Mouse (Mus musculus): ENCODE results near the gene Nub1.

Nub1 gene

DNA sequence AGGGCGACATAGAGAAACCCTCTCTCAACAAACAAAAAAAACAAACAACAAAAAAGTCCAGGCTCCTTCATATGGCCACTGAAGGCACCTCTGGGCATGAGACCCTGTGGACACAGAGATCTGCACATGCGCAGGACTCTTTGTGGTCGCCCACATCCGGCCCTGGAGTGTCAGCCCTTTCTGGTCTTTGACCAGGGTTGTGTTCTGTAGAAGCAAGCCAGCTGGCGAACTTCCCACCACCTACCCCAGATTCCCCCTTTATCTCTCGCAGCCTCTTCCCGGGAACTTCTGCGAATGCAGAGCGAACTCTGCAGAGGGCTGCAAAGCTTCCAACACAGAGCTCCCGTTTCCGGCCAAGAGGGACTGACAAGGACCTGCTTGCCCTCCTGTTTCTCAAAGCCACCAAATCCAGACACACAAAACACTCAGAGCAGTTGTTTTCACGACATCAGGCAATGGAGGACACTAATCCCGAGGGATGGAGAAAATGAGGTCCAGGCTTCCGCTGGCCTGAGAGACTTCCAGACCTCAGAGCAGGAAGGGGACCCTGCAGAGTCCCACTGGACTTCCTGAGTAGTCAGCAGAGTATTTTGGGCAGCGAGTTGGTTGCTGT is 53.9 kb downstream of the Nub1 start:
- DNase-seq (ENCODE audit: low read depth in 1 of 2, low spot score in 2 of 2): no peak

DNA sequence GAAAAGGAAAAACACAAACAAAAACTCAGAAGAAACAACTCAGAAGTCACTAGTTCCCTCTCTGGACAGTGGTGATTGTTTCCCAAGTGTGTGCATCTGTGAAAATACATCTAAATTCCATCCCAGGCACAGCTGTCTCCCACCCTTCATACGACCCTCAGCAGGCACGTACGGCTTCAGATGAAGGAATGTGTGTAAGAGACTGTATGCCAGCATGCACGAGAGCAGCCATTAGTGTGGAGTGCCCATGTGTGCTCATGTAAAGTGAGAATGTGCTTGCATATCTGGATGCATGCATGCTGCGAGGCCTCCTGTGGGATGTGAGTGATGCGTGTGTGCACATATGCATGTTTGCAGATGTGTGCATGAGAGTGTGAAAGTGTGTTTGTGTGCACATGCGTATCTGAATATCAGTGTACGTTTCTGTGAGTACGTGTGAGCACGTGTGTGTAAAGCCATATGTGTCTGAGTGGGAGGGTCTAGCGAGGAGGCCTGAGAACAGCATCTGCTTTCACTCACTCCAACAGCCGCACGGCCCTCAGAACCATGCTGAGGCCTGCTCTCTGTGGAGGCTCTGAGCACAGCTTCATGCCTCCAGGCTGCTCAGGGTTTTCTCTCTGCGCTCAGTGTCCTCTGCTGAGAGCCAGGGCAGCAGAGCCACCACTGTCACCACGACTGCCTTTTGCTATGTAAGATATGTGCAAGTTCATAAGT is 56.0 kb downstream of the Nub1 start:
- DNase-seq (ENCODE audit: low read depth in 1 of 2, low spot score in 2 of 2): no peak

DNA sequence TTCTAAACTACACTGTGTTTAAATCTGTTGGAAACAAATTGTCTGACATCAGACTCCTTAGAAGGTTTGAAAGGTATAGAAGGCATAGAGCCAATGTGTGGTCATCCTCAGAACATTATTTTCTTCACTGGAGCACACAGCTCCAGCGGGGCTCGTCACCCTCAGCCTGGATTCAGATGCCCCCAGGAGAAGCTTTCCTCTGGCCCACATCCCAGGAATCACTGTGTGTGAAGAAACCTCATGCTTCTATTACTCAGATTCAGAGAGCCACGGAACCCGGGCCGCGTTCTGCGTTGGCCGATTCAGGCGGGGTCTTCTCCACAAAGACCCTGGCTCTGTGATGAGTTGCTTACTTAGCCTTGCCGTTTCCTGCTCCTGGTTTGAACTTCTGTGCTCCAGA is 58.6 kb downstream of the Nub1 start:
- DNase-seq (ENCODE audit: low read depth in 1 of 2, low spot score in 2 of 2): no peak

DNA sequence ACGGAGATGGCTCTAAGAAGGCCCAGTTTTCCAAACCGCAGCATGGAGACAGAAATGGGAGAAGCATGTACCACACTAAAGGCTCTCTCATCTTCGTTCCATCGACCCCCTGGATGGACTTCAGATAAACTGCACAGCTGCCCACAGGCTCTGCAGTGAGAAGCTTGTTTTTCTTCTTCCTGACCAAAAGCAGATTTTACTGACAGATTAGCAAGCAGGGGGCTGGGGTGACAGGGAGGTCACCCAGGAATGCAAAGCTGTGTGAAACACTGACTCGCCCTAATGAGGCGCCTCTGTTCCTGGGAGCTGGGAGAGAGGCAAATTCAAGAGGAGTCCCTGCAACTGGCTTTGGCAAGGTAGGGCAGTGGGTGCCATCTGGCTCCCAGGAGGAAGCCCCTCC is 62.2 kb downstream of the Nub1 start:
- no peak for DNase-seq (ENCODE audit: low read depth in 1 of 2, low spot score in 2 of 2)

DNA sequence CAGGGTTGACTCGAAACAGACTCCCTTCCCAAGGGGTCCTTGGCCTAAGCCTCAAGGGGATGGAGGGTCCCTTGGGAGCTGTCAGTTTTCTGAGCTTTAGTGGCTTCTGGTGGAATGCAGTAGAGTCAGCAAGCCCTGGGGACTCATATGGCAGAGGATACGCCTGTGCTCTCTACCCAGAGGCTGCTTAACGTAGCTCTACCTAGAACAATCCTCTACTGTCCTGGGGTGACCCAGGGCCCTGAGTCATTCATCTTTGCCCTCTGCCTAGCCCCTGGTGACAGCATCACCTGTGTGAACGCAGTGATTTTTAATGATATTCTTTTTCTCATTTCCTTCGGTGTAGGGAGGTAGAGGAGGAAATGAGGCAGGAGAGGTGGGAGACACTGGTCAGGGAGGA is 64.4 kb downstream of the Nub1 start:
- DNase-seq (ENCODE audit: low read depth in 1 of 2, low spot score in 2 of 2): no peak

DNA sequence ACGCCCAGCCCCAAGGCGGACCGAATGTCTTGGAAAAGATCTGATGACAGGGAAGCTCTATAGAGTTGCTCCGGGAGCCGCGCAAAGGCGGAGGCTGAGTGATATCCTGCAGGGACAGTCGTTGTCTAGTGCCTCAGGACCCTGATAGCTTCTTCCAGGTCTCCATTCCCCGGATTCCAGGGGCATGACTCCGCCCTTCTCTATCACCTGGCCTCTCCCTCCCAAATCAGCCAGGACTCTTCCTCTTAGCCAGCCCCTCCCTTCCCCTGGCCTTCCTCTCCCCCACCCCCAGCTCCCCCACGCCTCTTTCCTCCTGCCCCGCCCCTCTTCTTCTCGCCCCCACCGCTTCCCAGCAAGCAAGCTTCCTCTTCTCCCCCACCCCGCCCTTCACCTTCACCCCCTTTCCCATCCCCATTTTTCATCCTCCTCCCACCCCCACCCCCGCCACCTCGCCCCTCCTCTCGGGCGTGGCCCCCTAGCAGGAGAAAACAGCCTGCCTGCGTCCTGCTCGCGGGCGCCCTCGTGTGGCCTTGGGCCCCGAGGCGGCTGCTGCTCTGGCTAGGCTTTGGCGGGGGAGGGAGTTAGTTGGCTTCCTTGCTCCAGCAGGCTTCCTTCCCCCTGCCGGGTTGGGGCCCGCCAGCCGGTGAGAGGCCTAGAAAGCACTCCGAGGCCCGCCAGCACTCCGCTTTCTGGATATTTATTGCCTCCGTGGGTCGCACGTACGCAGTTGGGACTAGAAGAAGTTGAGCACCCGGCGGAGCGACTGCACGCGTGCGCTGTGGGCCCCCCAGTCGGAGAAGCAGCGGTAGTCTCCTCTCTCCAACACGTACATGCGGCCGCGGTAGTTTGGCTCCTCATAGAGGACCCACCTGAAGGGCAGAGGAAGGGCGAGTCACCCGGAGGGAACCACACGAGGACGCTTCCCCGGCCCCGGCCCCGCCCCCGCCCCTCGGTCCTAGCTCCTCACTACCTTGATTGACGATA is 65.3 kb downstream of the Nub1 start:
- peak; percentile 46 to 69 for DNase-seq (ENCODE audit: low read depth in 1 of 2, low spot score in 2 of 2)

DNA sequence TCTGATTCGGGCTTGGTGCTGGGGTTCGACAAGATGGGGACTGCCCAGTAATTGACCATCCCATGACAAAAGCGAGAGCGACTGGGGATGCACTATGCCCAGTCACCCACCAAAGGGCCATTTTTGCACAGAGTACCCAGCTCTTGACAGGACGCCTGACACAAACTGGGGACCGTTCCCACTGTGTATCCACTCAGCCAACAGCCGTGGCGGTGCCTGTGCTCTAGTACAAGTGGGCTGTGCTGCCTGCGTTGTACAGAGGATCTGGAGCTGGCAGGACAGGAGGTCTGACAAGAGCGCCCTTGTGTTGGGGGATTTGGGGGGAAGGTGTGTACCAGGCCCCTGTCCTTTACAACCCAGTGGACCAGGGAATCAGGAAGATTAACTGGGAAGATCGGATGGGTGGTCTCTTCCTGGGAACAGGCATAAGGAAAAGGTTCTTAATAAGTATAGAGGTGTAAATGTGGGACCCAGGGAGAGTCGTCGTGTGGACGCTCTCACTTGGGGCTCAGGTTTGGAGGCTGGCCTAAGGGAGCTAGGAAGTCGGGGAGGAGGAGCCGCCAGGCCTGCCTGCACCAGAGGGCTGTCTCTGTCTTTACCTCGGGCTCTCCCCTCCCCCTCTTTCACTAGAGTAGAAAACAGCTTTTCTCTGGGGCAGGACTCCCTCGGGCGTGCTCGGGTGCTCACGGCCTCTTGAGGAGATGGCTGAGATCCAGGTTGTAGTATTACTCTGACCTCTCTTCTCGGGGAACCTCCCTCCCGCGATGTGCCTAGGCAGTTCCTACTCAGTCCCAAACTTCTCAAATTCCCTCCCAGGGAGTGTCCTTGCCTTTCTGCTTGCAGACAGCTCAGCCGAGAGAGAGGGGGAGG is 66.2 kb downstream of the Nub1 start:
- DNase-seq (ENCODE audit: low read depth in 1 of 2, low spot score in 2 of 2): peak in 1 of 2 experiments; percentile 26

DNA sequence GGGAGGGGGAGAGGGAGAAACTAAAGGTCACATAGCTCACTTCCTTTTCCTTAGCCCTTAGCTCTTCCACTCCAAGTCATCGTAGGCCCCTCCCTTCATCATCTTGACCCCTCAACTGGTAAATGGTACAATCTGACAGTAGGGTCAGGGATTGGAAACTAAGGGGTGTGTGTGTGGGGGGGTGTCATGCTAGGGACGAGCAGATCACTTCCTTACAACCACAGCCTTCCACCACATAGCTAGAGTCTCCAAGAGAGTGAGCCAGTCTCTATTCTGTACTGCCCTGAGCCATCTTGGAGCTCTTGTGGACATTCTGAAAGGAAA is 66.8 kb downstream of the Nub1 start:
- DNase-seq (ENCODE audit: low read depth in 1 of 2, low spot score in 2 of 2): no peak

DNA sequence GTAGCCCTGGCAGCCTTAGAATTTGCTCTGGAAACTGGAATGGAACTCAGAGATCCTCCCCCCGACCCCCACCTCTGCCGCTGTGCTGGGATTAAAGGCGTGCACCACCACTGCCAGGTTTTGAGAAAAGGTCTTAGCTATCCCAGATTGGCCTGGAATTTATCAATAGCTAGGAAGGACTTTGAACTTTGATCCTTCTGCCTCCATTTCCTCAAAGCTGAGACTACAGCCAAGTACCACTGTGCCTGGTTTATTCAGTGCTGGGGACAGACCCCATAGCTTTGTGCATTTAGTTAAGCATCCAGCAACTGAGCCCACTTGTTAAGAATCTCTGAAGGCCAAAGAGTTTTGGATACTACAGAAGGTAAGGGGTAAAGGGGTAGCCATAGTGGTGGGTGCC is 71.6 kb downstream of the Nub1 start:
- DNase-seq (ENCODE audit: low read depth in 1 of 2, low spot score in 2 of 2): no peak

DNA sequence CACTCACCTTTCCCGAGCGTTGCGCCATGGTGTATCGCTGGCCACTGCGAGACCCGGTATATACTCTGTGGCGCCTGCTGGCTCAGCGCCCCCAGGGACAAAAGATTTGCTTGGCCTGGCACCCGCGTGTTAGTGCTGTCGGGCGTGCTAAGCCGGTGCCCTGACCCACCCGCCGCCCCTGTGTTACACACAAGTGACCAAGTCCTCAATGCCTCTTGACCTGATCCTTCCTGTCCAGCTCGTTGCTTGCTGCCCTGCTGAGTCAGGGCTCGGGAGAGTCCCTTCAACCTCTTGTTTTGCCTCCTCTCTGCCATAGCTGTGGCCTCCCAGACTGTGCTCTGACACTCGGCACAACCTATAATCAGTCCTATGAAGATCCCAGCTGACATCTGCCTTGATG is 72.5 kb downstream of the Nub1 start, which contains the start of gene Crygn:
Crygn (minus strand) TSS at position 193 of the 400 bp plus-strand sequence.
- no peak for DNase-seq (ENCODE audit: low read depth in 1 of 2, low spot score in 2 of 2)

All from monocyte, adult 2 months (primary cell).